Mouse (Mus musculus) lung, embryonic 15.5 days (tissue): ENCODE data around the gene Olfr901. TPM values are rescaled to one million over a fixed set of nuclear protein-coding genes. Genes with fewer than 3 reads are reported as not detected.
"Not testable (repeated sequence)": the region's sequence is repeated elsewhere in the genome, so short reads cannot be mapped to it uniquely, and the experiment has no call there.

Source experiments
- ATAC-seq: fragments of 200-750 bp; cut with Nextera tagmentation; 2 replicates; pipeline ENCODE4 v1.8.0; 2017; ENCODE audit warnings: moderate number of reproducible peaks, borderline replicate concordance; ENCODE audit not compliant: low FRiP score, low TSS enrichment; ENCODE audit errors: extremely low read depth
- H3K27ac ChIP-seq: fragments of 300-500 bp; sonication (generic); 2 replicates; pipeline ENCODE4 v1.5.1; 2015; ENCODE audit warnings: moderate library complexity, mild to moderate bottlenecking, inconsistent platforms
- H3K27me3 ChIP-seq: fragments of 300-500 bp; sonication (generic); 2 replicates; pipeline ENCODE4 v1.6.1; 2015; ENCODE audit warnings: inconsistent platforms
- H3K36me3 ChIP-seq: fragments of 300-500 bp; sonication (generic); 2 replicates; pipeline ENCODE4 v1.6.1; 2015; ENCODE audit warnings: inconsistent platforms
- H3K4me1 ChIP-seq: fragments of 300-500 bp; sonication (generic); 2 replicates; pipeline ENCODE4 v1.6.1; 2015; ENCODE audit warnings: inconsistent platforms
- H3K4me2 ChIP-seq: fragments of 300-500 bp; sonication (generic); 2 replicates; pipeline ENCODE4 v1.6.1; 2015; ENCODE audit warnings: inconsistent platforms, mild to moderate bottlenecking, moderate library complexity
- H3K4me3 ChIP-seq: fragments of 300-500 bp; sonication (generic); 2 replicates; pipeline ENCODE4 v1.5.1; 2015; ENCODE audit warnings: mild to moderate bottlenecking, inconsistent platforms
- H3K9ac ChIP-seq: fragments of 300-500 bp; sonication (generic); 2 replicates; pipeline ENCODE4 v1.6.1; 2015; ENCODE audit warnings: inconsistent platforms
- H3K9me3 ChIP-seq: fragments of 300-500 bp; sonication (generic); 2 replicates; pipeline ENCODE4 v1.6.1; 2016; ENCODE audit warnings: inconsistent platforms
- WGBS: fragments of 180-500 bp; shearing (Covaris S2); methylation state at CpG from one replicate; pipeline ENCODE4 v1.1.7; 2015; 5-methylcytosine and 5-hydroxymethylcytosine counted together
- polyA plus RNA-seq: library from polyadenylated mRNA; unstranded; fragments of >200 nt; fragmentation: Nextera tagmentation; extraction: Ambion mirVana; gene quantifications from 2 replicates; pipeline ENCODE4 v1.2.1, GENCODE M21; 2015

The Olfr901 gene
- polyA plus RNA-seq, result not detected in 2 replicates

GRCm38 (mm10) chr9:38429155-38429554 is at the start of gene Olfr901:
Olfr901 (plus strand) TSS chr9:38429455.
- H3K4me1 ChIP-seq, result no peaks in the 10 kb centered on the region
- H3K9ac ChIP-seq, result no peak within 1 kb of the TSS
- ATAC-seq, result no peak
- H3K9me3 ChIP-seq, result no peaks in the 10 kb centered on the region
- no peak within 1 kb of the TSS for H3K4me3 ChIP-seq
- WGBS, result 83% methylated on average over 1 of the region's 1 CpGs
- H3K36me3 ChIP-seq, result no peaks in the 10 kb centered on the region
- H3K27me3 ChIP-seq, result no peaks in the 10 kb centered on the region
- no peak within 1 kb of the TSS for H3K4me2 ChIP-seq
- H3K27ac ChIP-seq, result no peak within 1 kb of the TSS

- Histone ChIP-seq H3K27me3 (no peaks in the 10 kb centered on the region), H3K4me3 (no peak within 1 kb of the TSS), H3K4me1 (no peaks in the 10 kb centered on the region), H3K4me2 (no peak within 1 kb of the TSS), H3K36me3 (no peaks in the 10 kb centered on the region), H3K27ac (no peak within 1 kb of the TSS), H3K9me3 (no peaks in the 10 kb centered on the region), H3K9ac (no peak within 1 kb of the TSS)
- WGBS, result 73% methylated on average over 1 of the region's 1 CpGs
- ATAC-seq, result no peak
Measured at GRCm38 (mm10) chr9:38401398-38401797, 27.9 kb upstream of the Olfr901 start, which contains the start of gene Olfr147. Olfr147 (plus strand) TSS chr9:38401698.

GRCm38 (mm10) chr9:38407502-38407901 is 21.8 kb upstream of the Olfr901 start:
- 84% methylated on average over 3 of the region's 3 CpGs for WGBS
- ATAC-seq, result not testable (repeated sequence)

GRCm38 (mm10) chr9:38413502-38413901 is 15.8 kb upstream of the Olfr901 start:
- WGBS, result 86% methylated on average over 14 of the region's 14 CpGs
- not testable (repeated sequence) for H3K27ac ChIP-seq, ATAC-seq, H3K4me1 ChIP-seq, H3K27me3 ChIP-seq, H3K9ac ChIP-seq, H3K4me3 ChIP-seq, H3K4me2 ChIP-seq, H3K9me3 ChIP-seq, H3K36me3 ChIP-seq

More at GRCm38 (mm10) chr9:38407502-38407901, 21.8 kb upstream of the Olfr901 start:
- H3K4me2 ChIP-seq, H3K27ac ChIP-seq, H3K9ac ChIP-seq, H3K36me3 ChIP-seq, H3K27me3 ChIP-seq, H3K4me3 ChIP-seq, H3K9me3 ChIP-seq, H3K4me1 ChIP-seq: not testable (repeated sequence)

- no peak overlapping the region for H3K27ac ChIP-seq
- no peak overlapping the region for H3K4me3 ChIP-seq
- no peaks in the 10 kb centered on the region for H3K27me3 ChIP-seq
- no peaks in the 10 kb centered on the region for H3K4me1 ChIP-seq
- H3K9ac ChIP-seq, result no peak overlapping the region
- H3K36me3 ChIP-seq, result no peaks in the 10 kb centered on the region
- ATAC-seq, result no peak
- H3K4me2 ChIP-seq, result no peak overlapping the region
- no peaks in the 10 kb centered on the region for H3K9me3 ChIP-seq
Measured at GRCm38 (mm10) chr9:38423801-38424200, 5.5 kb upstream of the Olfr901 start.

- Histone ChIP-seq H3K27ac (no peak overlapping the region), H3K9ac (no peak overlapping the region), H3K4me3 (no peak overlapping the region), H3K4me1 (no peaks in the 10 kb centered on the region), H3K27me3 (no peaks in the 10 kb centered on the region), H3K36me3 (no peaks in the 10 kb centered on the region), H3K4me2 (no peak overlapping the region), H3K9me3 (no peaks in the 10 kb centered on the region)
- ATAC-seq, result no peak
- 41% methylated on average over 1 of the region's 1 CpGs for WGBS
Measured at GRCm38 (mm10) chr9:38427026-38427425, 2.2 kb upstream of the Olfr901 start.

GRCm38 (mm10) chr9:38447352-38447751 is 18.1 kb downstream of the Olfr901 start, which contains the start of gene Olfr902:
Olfr902 (plus strand) TSS chr9:38447652.
- 81% methylated on average over 5 of the region's 5 CpGs for WGBS
- Histone ChIP-seq H3K4me3 (no peak within 1 kb of the TSS), H3K4me1 (no peaks in the 10 kb centered on the region), H3K4me2 (no peak within 1 kb of the TSS), H3K27ac (no peak within 1 kb of the TSS), H3K9me3 (no peaks in the 10 kb centered on the region), H3K9ac (no peak within 1 kb of the TSS), H3K27me3 (no peaks in the 10 kb centered on the region), H3K36me3 (no peaks in the 10 kb centered on the region)
- ATAC-seq, result no peak

- Histone ChIP-seq H3K4me2 (no peak within 1 kb of the TSS), H3K27me3 (no peaks in the 10 kb centered on the region), H3K9ac (no peak within 1 kb of the TSS), H3K36me3 (no peaks in the 10 kb centered on the region), H3K4me1 (no peaks in the 10 kb centered on the region), H3K4me3 (no peak within 1 kb of the TSS), H3K27ac (no peak within 1 kb of the TSS), H3K9me3 (no peaks in the 10 kb centered on the region)
- no peak for ATAC-seq
Measured at GRCm38 (mm10) chr9:38462844-38463243, 33.6 kb downstream of the Olfr901 start, which contains the start of gene Olfr904. Olfr904 (plus strand) TSS chr9:38463144.

- no peak for ATAC-seq
- no peak within 1 kb of the TSS for H3K4me3 ChIP-seq
- H3K9ac ChIP-seq, result no peak within 1 kb of the TSS
- H3K36me3 ChIP-seq, result no peaks in the 10 kb centered on the region
- no peaks in the 10 kb centered on the region for H3K27me3 ChIP-seq
- H3K4me1 ChIP-seq, result no peaks in the 10 kb centered on the region
- no peaks in the 10 kb centered on the region for H3K9me3 ChIP-seq
- H3K4me2 ChIP-seq, result no peak within 1 kb of the TSS
- no peak within 1 kb of the TSS for H3K27ac ChIP-seq
Measured at GRCm38 (mm10) chr9:38470807-38471206, 41.6 kb downstream of the Olfr901 start, which contains the start of gene Olfr905. Olfr905 (plus strand) TSS chr9:38471107.

Other genes with a start within 250 kb of the Olfr901 start
- not detected in 2 replicates for gene Olfr891, start 248.6 kb upstream of the Olfr901 start, polyA plus RNA-seq
- not detected in 2 replicates for gene Olfr893, start 221.1 kb upstream of the Olfr901 start, polyA plus RNA-seq
- gene Olfr894, start 211.4 kb upstream of the Olfr901 start, polyA plus RNA-seq, result not detected in 2 replicates
- not detected in 2 replicates for gene Olfr143, start 176.7 kb upstream of the Olfr901 start, polyA plus RNA-seq
- not detected in 2 replicates for gene Olfr895, start 161.6 kb upstream of the Olfr901 start, polyA plus RNA-seq
- gene Olfr896-ps1, start 138.3 kb upstream of the Olfr901 start, polyA plus RNA-seq, result not detected in 2 replicates
- gene Olfr25, start 100.4 kb upstream of the Olfr901 start, polyA plus RNA-seq, result not detected in 2 replicates
- gene Olfr898, start 81.0 kb upstream of the Olfr901 start, polyA plus RNA-seq, result not detected in 2 replicates
- not detected in 2 replicates for gene Olfr250, start 62.6 kb upstream of the Olfr901 start, polyA plus RNA-seq
- gene Olfr251, start 52.4 kb upstream of the Olfr901 start, polyA plus RNA-seq, result not detected in 2 replicates
- not detected in 2 replicates for gene Olfr147, start 27.8 kb upstream of the Olfr901 start, polyA plus RNA-seq
- not detected in 2 replicates for gene Olfr902, start 18.2 kb downstream of the Olfr901 start, polyA plus RNA-seq
- not detected in 2 replicates for gene Olfr904, start 33.7 kb downstream of the Olfr901 start, polyA plus RNA-seq
- gene Olfr905, start 41.7 kb downstream of the Olfr901 start, polyA plus RNA-seq, result not detected in 2 replicates
- gene Olfr906, start 57.6 kb downstream of the Olfr901 start, polyA plus RNA-seq, result not detected in 2 replicates
- not detected in 2 replicates for gene Olfr907, start 66.3 kb downstream of the Olfr901 start, polyA plus RNA-seq
- gene Olfr911-ps1, start 92.1 kb downstream of the Olfr901 start, polyA plus RNA-seq, result not detected in 2 replicates
- gene Olfr910, start 108.4 kb downstream of the Olfr901 start, polyA plus RNA-seq, result not detected in 2 replicates
- gene Olfr912, start 150.7 kb downstream of the Olfr901 start, polyA plus RNA-seq, result not detected in 2 replicates
- not detected in 2 replicates for gene Olfr913, start 163.3 kb downstream of the Olfr901 start, polyA plus RNA-seq
- not detected in 2 replicates for gene Olfr914, start 175.6 kb downstream of the Olfr901 start, polyA plus RNA-seq
- gene Olfr916, start 230.4 kb downstream of the Olfr901 start, polyA plus RNA-seq, result not detected in 2 replicates
- gene Olfr917, start 236.4 kb downstream of the Olfr901 start, polyA plus RNA-seq, result not detected in 2 replicates
- gene Olfr918, start 245.1 kb downstream of the Olfr901 start, polyA plus RNA-seq, result not detected in 2 replicates